Mouse (Mus musculus): Measurements from ENCODE around the gene Itpk1. TPM values are rescaled to one million over a fixed set of nuclear protein-coding genes. Genes with fewer than 3 reads are reported as not detected.

The Itpk1 gene
- polyA plus RNA-seq, 1 experiment from 2014 or later: 20.8 TPM

GRCm38 (mm10) chr12:102683979-102684378, 20.8 kb downstream of the Itpk1 start:
- Histone ChIP-seq H3K9ac (no peak overlapping the region), H3K4me1 (peaks cover 67% of the 10 kb centered on the region), H3K9me3 (replicated peaks) (no peaks in the 10 kb centered on the region), H3K36me3 (no peaks in the 10 kb centered on the region), H3K4me2 (no peak overlapping the region), H3K27ac (no peak overlapping the region), H3K27me3 (no peaks in the 10 kb centered on the region), H3K4me3 (replicated peaks) (no peak overlapping the region)
- WGBS: 70% methylated on average over 5 of the region's 5 CpGs
- no peak for ATAC-seq (replicated peaks; ENCODE audit: low FRiP score)

DNA sequence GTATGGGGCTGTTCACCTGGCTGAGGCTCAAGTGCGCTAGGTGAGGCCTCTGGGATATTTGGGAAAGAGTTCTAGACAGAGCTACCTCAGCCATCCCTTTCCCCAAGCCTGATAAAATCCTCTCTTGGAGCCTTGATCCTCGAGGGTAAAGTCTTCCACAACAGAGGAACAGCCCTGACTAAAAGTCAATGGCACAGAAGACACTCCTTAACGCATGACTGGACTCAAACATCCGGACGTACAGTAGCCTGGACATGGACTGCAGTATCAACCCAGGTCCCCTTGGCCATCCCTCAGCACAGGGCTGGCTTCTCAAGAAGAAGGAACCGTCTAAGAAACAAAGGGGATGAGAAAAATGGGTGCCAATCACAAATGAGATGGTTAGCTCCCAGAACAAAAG, 21.3 kb downstream of the Itpk1 start:
- H3K27me3 ChIP-seq: no peaks in the 10 kb centered on the region
- H3K4me3 ChIP-seq (replicated peaks): no peak overlapping the region
- no peak overlapping the region for H3K27ac ChIP-seq
- WGBS: 70% methylated on average over 6 of the region's 6 CpGs
- no peak overlapping the region for H3K4me2 ChIP-seq
- no peak overlapping the region for H3K9ac ChIP-seq
- no peak for ATAC-seq (replicated peaks; ENCODE audit: low FRiP score)
- H3K4me1 ChIP-seq: peaks cover 71% of the 10 kb centered on the region
- no peaks in the 10 kb centered on the region for H3K36me3 ChIP-seq
- no peaks in the 10 kb centered on the region for H3K9me3 ChIP-seq (replicated peaks)

- ATAC-seq (replicated peaks; ENCODE audit: low FRiP score): no peak
- no peaks in the 10 kb centered on the region for H3K36me3 ChIP-seq
- H3K4me2 ChIP-seq: no peak overlapping the region
- H3K4me1 ChIP-seq: peaks cover 71% of the 10 kb centered on the region
- H3K9ac ChIP-seq: no peak overlapping the region
- H3K9me3 ChIP-seq (replicated peaks): no peaks in the 10 kb centered on the region
- 80% methylated on average over 7 of the region's 7 CpGs for WGBS
- H3K27ac ChIP-seq: no peak overlapping the region
- no peak overlapping the region for H3K4me3 ChIP-seq (replicated peaks)
- no peaks in the 10 kb centered on the region for H3K27me3 ChIP-seq
Measured at GRCm38 (mm10) chr12:102682722-102683299, 21.9 kb downstream of the Itpk1 start.

- H3K4me2 ChIP-seq: no peak overlapping the region
- H3K4me1 ChIP-seq: peaks cover 71% of the 10 kb centered on the region
- no peak overlapping the region for H3K27ac ChIP-seq
- H3K27me3 ChIP-seq: no peaks in the 10 kb centered on the region
- H3K9me3 ChIP-seq (replicated peaks): no peaks in the 10 kb centered on the region
- no peak overlapping the region for H3K9ac ChIP-seq
- H3K36me3 ChIP-seq: no peaks in the 10 kb centered on the region
- WGBS: 80% methylated on average over 5 of the region's 5 CpGs
- ATAC-seq (replicated peaks; ENCODE audit: low FRiP score): no peak
- H3K4me3 ChIP-seq (replicated peaks): no peak overlapping the region
Measured at GRCm38 (mm10) chr12:102682085-102682484, 22.6 kb downstream of the Itpk1 start.

GRCm38 (mm10) chr12:102681590-102681989, 23.1 kb downstream of the Itpk1 start:
- no peak overlapping the region for H3K4me3 ChIP-seq (replicated peaks)
- H3K9me3 ChIP-seq (replicated peaks): no peaks in the 10 kb centered on the region
- ATAC-seq (replicated peaks; ENCODE audit: low FRiP score): no peak
- WGBS: 81% methylated on average over 7 of the region's 7 CpGs
- H3K4me2 ChIP-seq: no peak overlapping the region
- no peaks in the 10 kb centered on the region for H3K36me3 ChIP-seq
- no peaks in the 10 kb centered on the region for H3K27me3 ChIP-seq
- H3K4me1 ChIP-seq: peaks cover 67% of the 10 kb centered on the region
- no peak overlapping the region for H3K9ac ChIP-seq
- H3K27ac ChIP-seq: no peak overlapping the region

GRCm38 (mm10) chr12:102678820-102679219, 25.9 kb downstream of the Itpk1 start:
- H3K4me1 ChIP-seq: peaks cover 46% of the 10 kb centered on the region
- WGBS: 71% methylated on average over 6 of the region's 6 CpGs
- no peaks in the 10 kb centered on the region for H3K9me3 ChIP-seq (replicated peaks)

DNA sequence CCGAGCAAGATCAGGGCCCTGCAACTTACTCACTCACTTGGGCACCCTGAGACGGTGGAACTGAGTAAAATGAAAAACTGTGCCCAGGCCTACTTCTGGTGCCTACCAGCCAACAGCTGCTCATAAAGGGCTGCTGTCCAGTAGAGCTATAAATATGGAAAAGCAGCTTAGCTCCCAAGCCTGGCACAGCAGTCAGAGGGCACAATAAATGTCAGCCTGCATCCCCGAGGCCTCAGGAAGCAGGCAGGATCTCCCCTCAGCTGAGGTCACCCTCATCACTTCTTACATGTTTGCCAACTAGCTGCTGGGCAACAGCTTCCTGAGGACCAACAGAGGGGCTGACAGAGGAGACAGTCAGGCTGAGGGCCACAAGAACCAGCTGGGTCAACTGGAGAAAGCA, 27.6 kb downstream of the Itpk1 start:
- no peak for ATAC-seq (replicated peaks; ENCODE audit: low FRiP score)
- H3K9me3 ChIP-seq (replicated peaks): no peaks in the 10 kb centered on the region
- H3K27me3 ChIP-seq: no peaks in the 10 kb centered on the region
- no peak overlapping the region for H3K4me2 ChIP-seq
- no peak overlapping the region for H3K9ac ChIP-seq
- H3K36me3 ChIP-seq: 0 out of 2 replicates have a peak, but pooled peaks cover 7% of the 10 kb centered on the region
- H3K27ac ChIP-seq: no peak overlapping the region
- WGBS: 79% methylated on average over 3 of the region's 3 CpGs
- peaks cover 33% of the 10 kb centered on the region for H3K4me1 ChIP-seq
- no peak overlapping the region for H3K4me3 ChIP-seq (replicated peaks)

More at GRCm38 (mm10) chr12:102678820-102679219, 25.9 kb downstream of the Itpk1 start:
- Histone ChIP-seq H3K36me3 (0 out of 2 replicates have a peak, but pooled peaks cover 6% of the 10 kb centered on the region), H3K27ac (no peak overlapping the region), H3K27me3 (no peaks in the 10 kb centered on the region), H3K4me3 (replicated peaks) (no peak overlapping the region), H3K9ac (no peak overlapping the region), H3K4me2 (no peak overlapping the region)
- ATAC-seq (replicated peaks; ENCODE audit: low FRiP score): no peak

GRCm38 (mm10) chr12:102674556-102674955, 30.2 kb downstream of the Itpk1 start:
- no peak overlapping the region for H3K4me2 ChIP-seq
- H3K9me3 ChIP-seq (replicated peaks): no peaks in the 10 kb centered on the region
- no peaks in the 10 kb centered on the region for H3K27me3 ChIP-seq
- 0 out of 2 replicates have a peak, but pooled peaks cover 7% of the 10 kb centered on the region for H3K36me3 ChIP-seq
- ATAC-seq (replicated peaks; ENCODE audit: low FRiP score): no peak
- 84% methylated on average over 10 of the region's 10 CpGs for WGBS
- no peak overlapping the region for H3K9ac ChIP-seq
- no peak overlapping the region for H3K27ac ChIP-seq
- peaks cover 31% of the 10 kb centered on the region for H3K4me1 ChIP-seq
- H3K4me3 ChIP-seq (replicated peaks): no peak overlapping the region

DNA sequence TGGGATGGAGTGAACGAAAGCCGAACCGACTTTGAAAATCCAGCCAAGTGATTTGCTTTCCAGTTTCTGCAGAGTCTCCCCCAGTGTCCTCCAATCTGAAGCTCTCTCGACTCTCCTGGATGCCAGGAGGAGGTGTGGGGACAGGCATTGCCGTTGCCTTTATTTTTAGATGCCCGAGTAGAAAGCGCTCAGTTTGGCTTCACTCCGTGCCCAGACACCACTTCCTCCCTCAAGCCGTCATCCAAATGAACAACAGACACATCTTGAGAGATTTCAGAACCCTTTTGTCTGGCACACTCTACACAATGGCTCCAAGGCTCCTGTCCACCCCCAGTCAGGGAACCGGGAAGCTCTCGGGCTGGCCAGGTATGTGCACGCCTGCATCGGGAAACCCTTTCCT, 30.6 kb downstream of the Itpk1 start:
- Histone ChIP-seq H3K27ac (no peak overlapping the region), H3K9me3 (replicated peaks) (no peaks in the 10 kb centered on the region), H3K27me3 (no peaks in the 10 kb centered on the region), H3K36me3 (0 out of 2 replicates have a peak, but pooled peaks cover 7% of the 10 kb centered on the region), H3K9ac (no peak overlapping the region), H3K4me3 (replicated peaks) (no peak overlapping the region), H3K4me2 (no peak overlapping the region), H3K4me1 (peaks cover 27% of the 10 kb centered on the region)
- ATAC-seq (replicated peaks; ENCODE audit: low FRiP score): no peak
- 92% methylated on average over 13 of the region's 13 CpGs for WGBS

- WGBS: 82% methylated on average over 20 of the region's 20 CpGs
- H3K4me2 ChIP-seq: no peak overlapping the region
- no peak overlapping the region for H3K9ac ChIP-seq
- H3K27ac ChIP-seq: no peak overlapping the region
- H3K4me3 ChIP-seq (replicated peaks): no peak overlapping the region
- H3K4me1 ChIP-seq: peaks cover 22% of the 10 kb centered on the region
- no peaks in the 10 kb centered on the region for H3K27me3 ChIP-seq
- no peak for ATAC-seq (replicated peaks; ENCODE audit: low FRiP score)
- H3K36me3 ChIP-seq: 0 out of 2 replicates have a peak, but pooled peaks cover 7% of the 10 kb centered on the region
- no peaks in the 10 kb centered on the region for H3K9me3 ChIP-seq (replicated peaks)
Measured at GRCm38 (mm10) chr12:102672857-102673839, 31.6 kb downstream of the Itpk1 start.

DNA sequence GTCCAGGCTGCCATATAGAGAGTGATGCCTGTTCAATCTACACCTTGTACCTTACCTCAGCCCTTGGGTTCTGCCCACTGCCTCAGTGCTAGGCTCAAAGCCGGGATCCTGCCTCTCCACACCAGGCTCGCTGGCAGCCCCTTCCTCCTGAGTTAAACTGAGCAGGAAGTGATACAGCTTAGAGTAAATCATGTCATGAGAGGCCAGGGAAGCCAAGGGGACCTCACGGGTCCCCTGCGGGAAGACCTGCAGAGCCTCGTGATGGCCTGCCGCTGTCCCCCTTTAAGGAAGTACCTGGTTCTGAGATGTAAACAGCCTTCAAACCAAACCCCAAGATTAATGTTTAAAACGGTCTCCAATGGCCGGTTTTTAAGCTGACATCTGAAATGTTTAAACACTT, 32.6 kb downstream of the Itpk1 start:
- Histone ChIP-seq H3K9me3 (replicated peaks) (no peaks in the 10 kb centered on the region), H3K9ac (no peak overlapping the region), H3K4me2 (no peak overlapping the region), H3K36me3 (0 out of 2 replicates have a peak, but pooled peaks cover 7% of the 10 kb centered on the region), H3K27me3 (no peaks in the 10 kb centered on the region), H3K4me3 (replicated peaks) (no peak overlapping the region), H3K4me1 (peaks cover 22% of the 10 kb centered on the region), H3K27ac (peak overlapping the region; percentile 18; the same call in 1 of the 2 replicates)
- 32% methylated on average over 8 of the region's 8 CpGs for WGBS
- no peak for ATAC-seq (replicated peaks; ENCODE audit: low FRiP score)

DNA sequence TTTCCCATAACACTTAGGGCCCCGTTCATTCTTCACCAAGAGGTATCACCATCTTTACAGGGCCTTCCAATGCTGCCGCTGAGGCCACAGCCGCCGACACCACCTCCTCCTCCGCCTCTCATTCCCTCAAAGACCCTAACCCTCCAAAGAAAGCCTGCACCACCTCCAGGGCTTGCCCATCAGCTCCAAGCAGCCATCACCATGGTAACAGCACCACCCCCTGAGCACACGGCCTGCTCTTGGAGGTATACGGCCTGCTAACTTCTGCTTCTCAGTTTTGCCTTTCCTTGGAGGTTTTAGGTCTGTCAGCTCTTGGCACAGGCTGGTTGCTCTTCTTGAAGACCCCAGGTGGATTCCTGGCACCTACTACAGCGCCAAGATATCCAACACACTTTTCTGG, 33.9 kb downstream of the Itpk1 start:
- H3K27ac ChIP-seq: no peak overlapping the region
- H3K4me2 ChIP-seq: no peak overlapping the region
- H3K9ac ChIP-seq: no peak overlapping the region
- H3K4me3 ChIP-seq (replicated peaks): no peak overlapping the region
- 0 out of 2 replicates have a peak, but pooled peaks cover 7% of the 10 kb centered on the region for H3K36me3 ChIP-seq
- no peaks in the 10 kb centered on the region for H3K27me3 ChIP-seq
- no peak for ATAC-seq (replicated peaks; ENCODE audit: low FRiP score)
- no peaks in the 10 kb centered on the region for H3K9me3 ChIP-seq (replicated peaks)
- 56% methylated on average over 8 of the region's 8 CpGs for WGBS
- H3K4me1 ChIP-seq: peaks cover 33% of the 10 kb centered on the region
